Mouse (Mus musculus) liver, embryonic 14.5 days (tissue): Measurements from ENCODE around the gene 2010300C02Rik.

Experiments
- CTCF ChIP-seq: IDR thresholded peaks from 2 replicates; pipeline ENCODE4 v1.5.1; 2016; ENCODE audit warnings: antibody characterized with exemption, low read depth, control low read depth
- EP300 ChIP-seq: IDR thresholded peaks from 2 replicates; pipeline ENCODE4 v1.6.1; 2016; ENCODE audit warnings: antibody characterized with exemption, low read depth

DNA sequence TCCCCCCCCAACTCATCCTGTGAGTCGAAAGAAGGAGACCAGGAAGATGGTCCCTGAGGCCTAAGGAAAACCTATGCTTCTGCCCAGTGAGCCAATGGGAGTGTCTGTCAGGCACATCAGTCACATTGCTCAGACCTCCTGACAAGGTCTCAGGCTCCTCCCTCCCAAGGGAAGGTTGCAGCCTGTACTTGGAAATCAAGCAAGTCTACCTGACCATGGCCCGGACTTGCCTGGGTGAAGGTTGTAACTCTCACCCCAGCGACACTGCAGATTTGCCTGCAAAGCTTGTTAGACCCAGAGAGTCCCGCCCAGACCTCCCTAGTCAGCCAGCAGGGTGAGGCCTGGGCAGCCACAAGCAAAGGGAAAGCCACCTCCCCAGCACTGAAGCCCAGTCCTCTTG lies 17.6 kb downstream of the 2010300C02Rik start:
- TF ChIP-seq CTCF (no peak), EP300 (no peak)
